Mouse (Mus musculus): ENCODE measurements at regions not wholly inside any gene's neighbourhood (a gene's known extent, or its start where the extent isn't known, plus 50 kb on each side); places are given as distances from the start of the nearest gene placed in this dataset.

- DNase-seq: no peak
Observed at GRCm38 (mm10) chr11:57899335-57899734, 66.7 kb upstream of the Hand1 start.

GRCm38 (mm10) chr11:57895497-57895896 lies 62.9 kb upstream of the Hand1 start:
- DNase-seq: no peak

DNA sequence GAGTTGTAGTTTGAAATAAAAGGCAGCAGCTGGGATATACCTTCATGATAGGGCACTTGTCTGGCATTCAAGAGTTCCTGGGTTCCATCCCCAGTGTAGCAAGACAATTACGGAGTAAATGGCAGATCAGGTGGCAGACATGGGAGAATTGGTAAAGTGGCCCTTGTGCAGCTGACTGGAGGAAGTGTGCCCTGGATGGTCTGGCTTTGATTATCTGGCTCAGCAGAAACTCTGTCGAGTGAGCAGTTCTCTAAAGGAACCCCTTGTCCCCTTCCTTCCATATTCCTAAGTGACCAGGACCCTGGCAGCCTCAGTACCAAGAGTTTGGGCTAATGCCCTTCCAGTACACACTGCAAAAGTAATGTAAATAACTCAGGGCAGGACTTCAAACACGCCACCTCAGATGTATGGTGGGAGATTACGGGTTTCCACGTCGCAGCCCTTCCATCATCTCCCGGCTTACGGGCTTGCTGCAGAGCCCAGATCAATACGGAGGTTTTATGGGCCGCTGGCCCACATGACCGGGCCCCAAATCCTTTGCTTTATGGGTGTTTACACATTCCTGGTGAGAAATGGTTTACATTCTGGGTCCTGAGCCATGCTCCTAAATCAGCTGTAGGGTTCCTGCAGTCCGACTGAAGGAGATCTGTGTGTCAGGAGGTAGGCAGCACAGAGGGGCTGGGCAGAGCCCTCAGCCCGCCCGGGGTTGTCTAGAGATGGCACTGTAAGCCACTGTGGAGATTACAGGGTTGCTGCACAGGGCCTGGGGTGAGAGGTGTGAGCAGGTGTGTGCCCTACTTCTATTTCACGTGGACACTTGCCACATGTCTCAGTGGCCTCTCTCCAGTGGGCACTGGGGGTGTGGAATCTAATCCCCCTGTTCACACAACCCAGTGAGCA lies 50.4 kb upstream of the Hand1 start:
- peak; percentile 32 for DNase-seq

All from embryo, embryonic 11 days (tissue).